Mouse (Mus musculus) limb, embryonic 10.5 days (tissue): ENCODE results near the gene Rexo1. TPM values are rescaled to one million over a fixed set of nuclear protein-coding genes. Genes with fewer than 3 reads are reported as not detected.

Experiments
- DNase-seq: peaks from one replicate; pipeline ENCODE4 v3.0.0-alpha.2; 2017; ENCODE audit warnings: low spot score
- H3K27ac ChIP-seq: fragments of 300-500 bp; sonication (generic); 2 replicates; pipeline ENCODE4 v1.5.1; 2016; ENCODE audit warnings: mild to moderate bottlenecking
- H3K27me3 ChIP-seq: fragments of 300-500 bp; sonication (generic); 2 replicates; pipeline ENCODE4 v1.6.1; 2016; ENCODE audit warnings: low read depth, mild to moderate bottlenecking; ENCODE audit not compliant: poor library complexity, severe bottlenecking
- H3K36me3 ChIP-seq: fragments of 300-500 bp; sonication (generic); 2 replicates; pipeline ENCODE4 v1.6.1; 2016; ENCODE audit warnings: mild to moderate bottlenecking, moderate library complexity
- H3K4me1 ChIP-seq: fragments of 300-500 bp; sonication (generic); 2 replicates; pipeline ENCODE4 v1.6.1; 2016
- H3K4me3 ChIP-seq: fragments of 300-500 bp; sonication (generic); 2 replicates; pipeline ENCODE4 v1.5.1; 2016; ENCODE audit warnings: mild to moderate bottlenecking, moderate library complexity
- H3K9me3 ChIP-seq: fragments of 300-500 bp; sonication (generic); replicated peaks from 2 replicates; pipeline ENCODE4 v1.6.1; 2016; ENCODE audit warnings: mild to moderate bottlenecking
- WGBS: fragments of 180-500 bp; shearing (Covaris S2); methylation state at CpG from one replicate; pipeline ENCODE4 v1.1.7; 2016; 5-methylcytosine and 5-hydroxymethylcytosine counted together
- microRNA-seq: library from miRNA; unstranded; fragments of <30 nt; microRNA quantifications from one replicate; pipeline ENCODE4, GENCODE M21; 2017
- polyA plus RNA-seq: library from polyadenylated mRNA; unstranded; fragments of >200 nt; fragmentation: Nextera tagmentation; extraction: Ambion mirVana; gene quantifications from 2 replicates; pipeline ENCODE4 v1.2.1, GENCODE M21; 2016

Rexo1 gene
- polyA plus RNA-seq, 1 experiment from 2014 or later = 42.6 TPM

- Histone ChIP-seq H3K36me3 (no peaks in the 10 kb centered on the region), H3K27me3 (peaks cover 98% of the 10 kb centered on the region), H3K27ac (no peak overlapping the region), H3K4me1 (peaks cover 28% of the 10 kb centered on the region), H3K9me3 (no peaks in the 10 kb centered on the region), H3K4me3 (no peak overlapping the region)
- WGBS = 6% methylated on average over 9 of the region's 9 CpGs
- DNase-seq = no peak
Observed at GRCm38 (mm10) chr10:80504724-80505123, 56.6 kb downstream of the Rexo1 start.

GRCm38 (mm10) chr10:80503599-80504220, 57.6 kb downstream of the Rexo1 start:
- no peak for DNase-seq
- Histone ChIP-seq H3K4me3 (no peak overlapping the region), H3K36me3 (no peaks in the 10 kb centered on the region), H3K27ac (no peak overlapping the region), H3K4me1 (peaks cover 24% of the 10 kb centered on the region), H3K27me3 (peaks cover 100% of the 10 kb centered on the region), H3K9me3 (no peaks in the 10 kb centered on the region)
- WGBS = 1% methylated on average over 27 of the region's 27 CpGs

GRCm38 (mm10) chr10:80502819-80503314, 58.5 kb downstream of the Rexo1 start:
- 1% methylated on average over 22 of the region's 22 CpGs for WGBS
- H3K4me3 ChIP-seq = peak overlapping the region; percentile 19; the same call in 1 of the 2 replicates
- no peak overlapping the region for H3K27ac ChIP-seq
- H3K4me1 ChIP-seq = peaks cover 26% of the 10 kb centered on the region
- peaks cover 100% of the 10 kb centered on the region for H3K27me3 ChIP-seq
- DNase-seq = peak; percentile 59
- H3K36me3 ChIP-seq = no peaks in the 10 kb centered on the region
- no peaks in the 10 kb centered on the region for H3K9me3 ChIP-seq

- H3K36me3 ChIP-seq = no peaks in the 10 kb centered on the region
- peaks cover 100% of the 10 kb centered on the region for H3K27me3 ChIP-seq
- no peaks in the 10 kb centered on the region for H3K9me3 ChIP-seq
- H3K27ac ChIP-seq = no peak overlapping the region
- DNase-seq = peak; percentile 56
- peaks cover 30% of the 10 kb centered on the region for H3K4me1 ChIP-seq
- under 1% methylated on average over 7 of the region's 7 CpGs for WGBS
- peak overlapping the region; percentile 19; the same call in 1 of the 2 replicates for H3K4me3 ChIP-seq
Observed at GRCm38 (mm10) chr10:80502291-80502690, 59.1 kb downstream of the Rexo1 start.

- Histone ChIP-seq H3K4me1 (peaks cover 43% of the 10 kb centered on the region), H3K27ac (no peak overlapping the region), H3K4me3 (peak overlapping the region; percentile 49; the same call in 1 of the 2 replicates), H3K27me3 (peaks cover 100% of the 10 kb centered on the region), H3K9me3 (no peaks in the 10 kb centered on the region), H3K36me3 (no peaks in the 10 kb centered on the region)
- WGBS = under 1% methylated on average over 20 of the region's 20 CpGs
- no peak for DNase-seq
Observed at GRCm38 (mm10) chr10:80496421-80496820, 64.9 kb downstream of the Rexo1 start.

- H3K36me3 ChIP-seq = no peaks in the 10 kb centered on the region
- no peak overlapping the region for H3K27ac ChIP-seq
- peak; percentile 59 for DNase-seq
- 6% methylated on average over 35 of the region's 35 CpGs for WGBS
- H3K27me3 ChIP-seq = peaks cover 100% of the 10 kb centered on the region
- H3K4me1 ChIP-seq = peaks cover 41% of the 10 kb centered on the region
- no peaks in the 10 kb centered on the region for H3K9me3 ChIP-seq
- peak overlapping the region; percentile 49 for H3K4me3 ChIP-seq
Observed at GRCm38 (mm10) chr10:80495901-80496300, 65.5 kb downstream of the Rexo1 start.

GRCm38 (mm10) chr10:80494732-80495131, 66.6 kb downstream of the Rexo1 start, which contains the start of gene Onecut3:
TSS of gene Onecut3 (plus strand) at chr10:80494835.
- DNase-seq = peak; percentile 73
- H3K9me3 ChIP-seq = no peaks in the 10 kb centered on the region
- under 1% methylated on average over 42 of the region's 42 CpGs for WGBS
- peaks cover 43% of the 10 kb centered on the region for H3K4me1 ChIP-seq
- peak within 1 kb of the TSS; percentile 49 for H3K4me3 ChIP-seq
- no peaks in the 10 kb centered on the region for H3K36me3 ChIP-seq
- H3K27me3 ChIP-seq = peaks cover 100% of the 10 kb centered on the region
- peak within 1 kb of the TSS; percentile 50; the same call in 1 of the 2 replicates for H3K27ac ChIP-seq

Small RNA genes within 50 kb of the gene (microRNA-seq; reads per million reads assigned to microRNA genes)
- gene Mir6912 = not detected

Other genes with a start within 250 kb of the Rexo1 start
- gene 2310011J03Rik, start 241.0 kb downstream of the Rexo1 start, polyA plus RNA-seq = 58.2 and 60.9 TPM in 2 replicates
- 6.1 and 6.3 TPM in 2 replicates for gene Pcsk4, start 232.1 kb downstream of the Rexo1 start, polyA plus RNA-seq
- gene Reep6, start 231.6 kb downstream of the Rexo1 start, polyA plus RNA-seq = 5.4 and 6.6 TPM in 2 replicates
- 0.39 and 0.48 TPM in 2 replicates for gene Adamtsl5, start 213.1 kb downstream of the Rexo1 start, polyA plus RNA-seq
- gene Plk5, start 205.1 kb downstream of the Rexo1 start, polyA plus RNA-seq = 0.31 and 0.48 TPM in 2 replicates
- 7.2 and 7.5 TPM in 2 replicates for gene Mex3d, start 173.9 kb downstream of the Rexo1 start, polyA plus RNA-seq
- 453 and 469 TPM in 2 replicates for gene Mbd3, start 162.0 kb downstream of the Rexo1 start, polyA plus RNA-seq
- 651 and 677 TPM in 2 replicates for gene Uqcr11, start 154.7 kb downstream of the Rexo1 start, polyA plus RNA-seq
- 260 and 283 TPM in 2 replicates for gene Tcf3, start 127.9 kb downstream of the Rexo1 start, polyA plus RNA-seq
- not detected in 2 replicates for gene Onecut3, start 66.7 kb downstream of the Rexo1 start, polyA plus RNA-seq
- 0.26 and 0.53 TPM in 2 replicates for gene Atp8b3, start 22.4 kb downstream of the Rexo1 start, polyA plus RNA-seq
- 8.7 and 11.3 TPM in 2 replicates for gene Klf16, start 15.8 kb upstream of the Rexo1 start, polyA plus RNA-seq
- gene Abhd17a, start 28.8 kb upstream of the Rexo1 start, polyA plus RNA-seq = 104 and 108 TPM in 2 replicates
- gene Scamp4, start 41.3 kb upstream of the Rexo1 start, polyA plus RNA-seq = 87.8 and 92.2 TPM in 2 replicates
- 11.1 and 13.4 TPM in 2 replicates for gene Adat3, start 41.3 kb upstream of the Rexo1 start, polyA plus RNA-seq
- 5.1 and 5.2 TPM in 2 replicates for gene Gm49322, start 44.5 kb upstream of the Rexo1 start, polyA plus RNA-seq
- 237 and 255 TPM in 2 replicates for gene Csnk1g2, start 61.3 kb upstream of the Rexo1 start, polyA plus RNA-seq
- gene Btbd2, start 95.5 kb upstream of the Rexo1 start, polyA plus RNA-seq = 84.9 and 98.6 TPM in 2 replicates
- 137 and 153 TPM in 2 replicates for gene Mknk2, start 116.6 kb upstream of the Rexo1 start, polyA plus RNA-seq
- 48.2 and 54.7 TPM in 2 replicates for gene Mob3a, start 140.4 kb upstream of the Rexo1 start, polyA plus RNA-seq
- 8.6 and 10.8 TPM in 2 replicates for gene Izumo4, start 140.6 kb upstream of the Rexo1 start, polyA plus RNA-seq
- 54.6 and 60.6 TPM in 2 replicates for gene Ap3d1, start 180.7 kb upstream of the Rexo1 start, polyA plus RNA-seq
- gene Dot1l, start 193.6 kb upstream of the Rexo1 start, polyA plus RNA-seq = 26.4 and 28.3 TPM in 2 replicates
- gene Sf3a2, start 236.6 kb upstream of the Rexo1 start, polyA plus RNA-seq = 113 and 121 TPM in 2 replicates
- 168 and 204 TPM in 2 replicates for gene Plekhj1, start 237.1 kb upstream of the Rexo1 start, polyA plus RNA-seq
- gene Amh, start 243.7 kb upstream of the Rexo1 start, polyA plus RNA-seq = 0.09 TPM in 1 of 2 replicates, not detected in the other